Mouse (Mus musculus) hindbrain, embryonic 12.5 days (tissue): ENCODE data around the gene Mlx. TPM values are rescaled to one million over a fixed set of nuclear protein-coding genes. Genes with fewer than 3 reads are reported as not detected.

Source experiments
- ATAC-seq: fragments of 200-750 bp; cut with Nextera tagmentation; 2 replicates; pipeline ENCODE4 v1.8.0; 2017; ENCODE audit warnings: moderate TSS enrichment; ENCODE audit not compliant: low FRiP score
- H3K27ac ChIP-seq: fragments of 300-500 bp; sonication (generic); 2 replicates; pipeline ENCODE4 v1.5.1; 2016; ENCODE audit warnings: mild to moderate bottlenecking
- H3K27me3 ChIP-seq: fragments of 300-500 bp; sonication (generic); 2 replicates; pipeline ENCODE4 v1.6.1; 2016; ENCODE audit warnings: mild to moderate bottlenecking
- H3K36me3 ChIP-seq: fragments of 300-500 bp; sonication (generic); 2 replicates; pipeline ENCODE4 v1.6.1; 2016; ENCODE audit warnings: mild to moderate bottlenecking
- H3K4me1 ChIP-seq: fragments of 300-500 bp; sonication (generic); 2 replicates; pipeline ENCODE4 v1.6.1; 2016
- H3K4me2 ChIP-seq: fragments of 300-500 bp; sonication (generic); replicated peaks from 2 replicates; pipeline ENCODE4 v1.6.1; 2016; ENCODE audit warnings: mild to moderate bottlenecking
- H3K4me3 ChIP-seq: fragments of 300-500 bp; sonication (generic); 2 replicates; pipeline ENCODE4 v1.5.1; 2016; ENCODE audit warnings: mild to moderate bottlenecking
- H3K9ac ChIP-seq: fragments of 300-500 bp; sonication (generic); 2 replicates; pipeline ENCODE4 v1.6.1; 2016; ENCODE audit warnings: mild to moderate bottlenecking, moderate library complexity
- H3K9me3 ChIP-seq: fragments of 300-500 bp; sonication (generic); replicated peaks from 2 replicates; pipeline ENCODE4 v1.6.1; 2016; ENCODE audit warnings: mild to moderate bottlenecking
- WGBS: fragments of 180-500 bp; shearing (Covaris S2); methylation state at CpG from one replicate; pipeline ENCODE4 v1.1.7; 2016; 5-methylcytosine and 5-hydroxymethylcytosine counted together
- polyA plus RNA-seq: library from polyadenylated mRNA; unstranded; fragments of >200 nt; fragmentation: Nextera tagmentation; extraction: Ambion mirVana; gene quantifications from 2 replicates; pipeline ENCODE4 v1.2.1, GENCODE M21; 2016

Gene Mlx
- polyA plus RNA-seq, 1 experiment from 2014 or later = 62.4 TPM

- WGBS = 5% methylated on average over 35 of the region's 35 CpGs
- peak; percentile 87 for ATAC-seq
- H3K9me3 ChIP-seq = no peaks in the 10 kb centered on the region
- H3K9ac ChIP-seq = peak within 1 kb of the TSS; percentile 87
- H3K36me3 ChIP-seq = no peaks in the 10 kb centered on the region
- H3K4me1 ChIP-seq = peaks cover 12% of the 10 kb centered on the region
- peak within 1 kb of the TSS; percentile 98 for H3K4me2 ChIP-seq
- H3K4me3 ChIP-seq = peak within 1 kb of the TSS; percentile 80
- peaks cover 9% of the 10 kb centered on the region for H3K27me3 ChIP-seq
- 0 out of 2 replicates have a peak within 1 kb of the TSS, but pooled peaks have one; percentile 17 for H3K27ac ChIP-seq
Observed at GRCm38 (mm10) chr11:101069391-101070188, 17.5 kb upstream of the Mlx start, which contains the start of gene Naglu. Naglu (plus strand) TSS chr11:101070012.

- Histone ChIP-seq H3K36me3 (no peaks in the 10 kb centered on the region), H3K9ac (peak overlapping the region; percentile 87), H3K9me3 (no peaks in the 10 kb centered on the region), H3K4me1 (peaks cover 12% of the 10 kb centered on the region), H3K27me3 (peaks cover 9% of the 10 kb centered on the region), H3K4me3 (peak overlapping the region; percentile 80), H3K4me2 (peak overlapping the region; percentile 98), H3K27ac (0 out of 2 replicates have a peak overlapping the region, but pooled peaks have one; percentile 17)
- WGBS = under 1% methylated on average over 36 of the region's 36 CpGs
- ATAC-seq = peak; percentile 57
Observed at GRCm38 (mm10) chr11:101070189-101070527, 16.9 kb upstream of the Mlx start.

- Histone ChIP-seq H3K27ac (no peak overlapping the region), H3K4me1 (peaks cover 12% of the 10 kb centered on the region), H3K9ac (no peak overlapping the region; the same call in 1 of the 2 replicates), H3K27me3 (peaks cover 9% of the 10 kb centered on the region), H3K4me2 (peak overlapping the region; percentile 98), H3K36me3 (no peaks in the 10 kb centered on the region), H3K4me3 (peak overlapping the region; percentile 80), H3K9me3 (no peaks in the 10 kb centered on the region)
- no peak for ATAC-seq
- WGBS = 73% methylated on average over 6 of the region's 6 CpGs
Observed at GRCm38 (mm10) chr11:101070987-101071386, 16.1 kb upstream of the Mlx start.

GRCm38 (mm10) chr11:101071810-101072428, 15.2 kb upstream of the Mlx start:
- peaks cover 8% of the 10 kb centered on the region for H3K4me1 ChIP-seq
- H3K36me3 ChIP-seq = peaks cover 2% of the 10 kb centered on the region; the same call in 1 of the 2 replicates
- 72% methylated on average over 14 of the region's 14 CpGs for WGBS
- H3K9ac ChIP-seq = no peak overlapping the region
- H3K27ac ChIP-seq = no peak overlapping the region
- no peaks in the 10 kb centered on the region for H3K9me3 ChIP-seq
- H3K4me3 ChIP-seq = no peak overlapping the region
- peaks cover 16% of the 10 kb centered on the region for H3K27me3 ChIP-seq
- ATAC-seq = no peak
- no peak overlapping the region for H3K4me2 ChIP-seq

- Histone ChIP-seq H3K36me3 (peaks cover 5% of the 10 kb centered on the region; the same call in 1 of the 2 replicates), H3K9me3 (no peaks in the 10 kb centered on the region), H3K9ac (no peak within 1 kb of the TSS), H3K4me3 (no peak within 1 kb of the TSS), H3K4me1 (peaks cover 13% of the 10 kb centered on the region), H3K27me3 (peaks cover 53% of the 10 kb centered on the region), H3K4me2 (no peak within 1 kb of the TSS), H3K27ac (no peak within 1 kb of the TSS)
- no peak for ATAC-seq
- 74% methylated on average over 9 of the region's 9 CpGs for WGBS
Observed at GRCm38 (mm10) chr11:101078121-101078520, 9.0 kb upstream of the Mlx start, which contains the start of gene Hsd17b1. Hsd17b1 (plus strand) TSS chr11:101078411.

GRCm38 (mm10) chr11:101079746-101080145, 7.3 kb upstream of the Mlx start:
- Histone ChIP-seq H3K4me3 (peak overlapping the region; percentile 11; the same call in 1 of the 2 replicates), H3K27ac (no peak overlapping the region), H3K36me3 (peaks cover 9% of the 10 kb centered on the region; the same call in 1 of the 2 replicates), H3K27me3 (peaks cover 53% of the 10 kb centered on the region), H3K4me2 (peak overlapping the region; percentile 24; the same call in 1 of the 2 replicates), H3K9ac (no peak overlapping the region), H3K9me3 (no peaks in the 10 kb centered on the region), H3K4me1 (peaks cover 23% of the 10 kb centered on the region)
- no peak for ATAC-seq
- WGBS = 4% methylated on average over 27 of the region's 27 CpGs

GRCm38 (mm10) chr11:101080421-101080820, 6.7 kb upstream of the Mlx start:
- H3K27ac ChIP-seq = no peak overlapping the region
- no peak overlapping the region for H3K4me2 ChIP-seq
- H3K36me3 ChIP-seq = peaks cover 13% of the 10 kb centered on the region
- H3K4me1 ChIP-seq = peaks cover 23% of the 10 kb centered on the region
- WGBS = 65% methylated on average over 5 of the region's 5 CpGs
- no peak overlapping the region for H3K4me3 ChIP-seq
- no peaks in the 10 kb centered on the region for H3K9me3 ChIP-seq
- H3K9ac ChIP-seq = no peak overlapping the region
- peaks cover 53% of the 10 kb centered on the region for H3K27me3 ChIP-seq
- ATAC-seq = no peak

GRCm38 (mm10) chr11:101081659-101082058, 5.4 kb upstream of the Mlx start:
- Histone ChIP-seq H3K9me3 (no peaks in the 10 kb centered on the region), H3K36me3 (peaks cover 17% of the 10 kb centered on the region), H3K4me2 (peak overlapping the region; percentile 97), H3K27me3 (peaks cover 48% of the 10 kb centered on the region), H3K4me1 (peaks cover 33% of the 10 kb centered on the region), H3K27ac (peak overlapping the region; percentile 85; the same call in 1 of the 2 replicates), H3K9ac (peak overlapping the region; percentile 89), H3K4me3 (peak overlapping the region; percentile 70)
- WGBS = 7% methylated on average over 10 of the region's 10 CpGs
- no peak for ATAC-seq

- WGBS = under 1% methylated on average over 50 of the region's 51 CpGs
- Histone ChIP-seq H3K27me3 (peaks cover 41% of the 10 kb centered on the region), H3K4me2 (peak within 1 kb of the TSS; percentile 97), H3K4me1 (peaks cover 36% of the 10 kb centered on the region), H3K4me3 (peak within 1 kb of the TSS; percentile 70), H3K27ac (peak within 1 kb of the TSS; percentile 85), H3K9ac (peak within 1 kb of the TSS; percentile 89), H3K9me3 (no peaks in the 10 kb centered on the region), H3K36me3 (peaks cover 13% of the 10 kb centered on the region)
- ATAC-seq = peak; percentile 87
Observed at GRCm38 (mm10) chr11:101082208-101083082, 4.6 kb upstream of the Mlx start, which contains the start of gene Coasy. Coasy (plus strand) TSS chr11:101082565.

- ATAC-seq = peak; percentile 18
- 32% methylated on average over 19 of the region's 19 CpGs for WGBS
- H3K9me3 ChIP-seq = no peaks in the 10 kb centered on the region
- H3K27me3 ChIP-seq = peaks cover 33% of the 10 kb centered on the region
- peaks cover 13% of the 10 kb centered on the region for H3K36me3 ChIP-seq
- H3K4me3 ChIP-seq = peak overlapping the region; percentile 70
- H3K9ac ChIP-seq = peak overlapping the region; percentile 89
- peak overlapping the region; percentile 85 for H3K27ac ChIP-seq
- peak overlapping the region; percentile 97 for H3K4me2 ChIP-seq
- H3K4me1 ChIP-seq = peaks cover 43% of the 10 kb centered on the region
Observed at GRCm38 (mm10) chr11:101083083-101083697, 3.9 kb upstream of the Mlx start.

- Histone ChIP-seq H3K27ac (no peak overlapping the region), H3K4me3 (no peak overlapping the region), H3K27me3 (peaks cover 23% of the 10 kb centered on the region), H3K9me3 (no peaks in the 10 kb centered on the region), H3K9ac (0 out of 2 replicates have a peak overlapping the region, but pooled peaks have one; percentile 25), H3K4me2 (no peak overlapping the region), H3K36me3 (peaks cover 20% of the 10 kb centered on the region), H3K4me1 (peaks cover 45% of the 10 kb centered on the region)
- ATAC-seq = no peak
- 81% methylated on average over 14 of the region's 14 CpGs for WGBS
Observed at GRCm38 (mm10) chr11:101084246-101084645, 2.8 kb upstream of the Mlx start.
